ENCODE assay signal across 42 mouse cellular contexts in the genomic region with DNA sequence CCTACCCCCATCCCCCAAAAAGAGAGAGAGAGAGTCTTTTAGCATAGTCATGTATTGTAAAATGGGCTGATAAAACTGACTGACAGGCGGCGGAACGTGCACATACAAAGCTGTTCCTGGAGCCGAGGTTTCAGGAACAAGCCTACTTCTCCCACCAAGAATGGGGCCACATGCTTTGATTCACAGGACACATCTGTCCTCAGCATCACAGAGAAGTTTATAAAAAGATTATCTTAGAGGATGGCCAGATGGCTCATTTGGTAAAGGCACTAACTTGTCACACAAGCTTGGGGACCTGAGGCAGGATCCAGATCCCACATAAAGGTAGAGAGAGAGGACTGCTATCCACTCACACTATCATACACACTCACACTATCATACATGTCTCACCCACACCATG. TPM values are rescaled to one million over a fixed set of nuclear protein-coding genes. Genes with fewer than 3 reads are reported as not detected.
"Had no signal": no experiment of that assay in that cellular context is flagged by ENCODE, and none has a peak within 500 bp of the region (broad histone marks: within the 10 kb centered on the region; RNA-seq: fewer than 3 reads in every experiment).

No protein-coding gene starts in this region.

- ATAC-seq: hindbrain, embryonic 16.5 days; hindbrain, postnatal 0 days; inflammation-experienced regulatory T-cells, adult 6 months; intestine, embryonic 15.5 days; intestine, embryonic 16.5 days; intestine, postnatal 0 days had no signal

- H3K27ac ChIP-seq: heart, embryonic 10.5 days; heart, embryonic 13.5 days; heart, embryonic 15.5 days; hindbrain, embryonic 10.5 days; hindbrain, embryonic 12.5 days; hindbrain, embryonic 13.5 days; hindbrain, embryonic 14.5 days; hindbrain, embryonic 15.5 days; hindbrain, postnatal 0 days; intestine, embryonic 15.5 days; kidney, embryonic 15.5 days; kidney, postnatal 0 days; layer of hippocampus, adult 2 months had no signal

- DNase-seq: heart, postnatal 10 days; heart, postnatal 14 days; heart, postnatal 36 days; heart, postnatal 4 days; kidney, adult 11 months; kidney, adult 18-20 months; kidney, adult 2 months; kidney, adult 8-10 months; kidney, adult 9 months; kidney, postnatal 10 days; kidney, postnatal 14 days; kidney, postnatal 25 days; kidney, postnatal 36 days; kidney, postnatal 4 days; layer of hippocampus, adult 9-11 months; layer of hippocampus, postnatal 36 days had no signal

- H3K4me3 ChIP-seq: heart, embryonic 10.5 days; heart, embryonic 12.5 days; heart, embryonic 13.5 days; heart, embryonic 15.5 days; hindbrain, embryonic 10.5 days; hindbrain, embryonic 12.5 days; hindbrain, embryonic 13.5 days; hindbrain, embryonic 15.5 days; intestine, embryonic 15.5 days; kidney, embryonic 15.5 days; layer of hippocampus, adult 2 months had no signal

RNA-seq across cellular contexts. Expression of gene Pdcl2, which starts 5.8 kb away (rescaled TPM):
- total RNA-seq: heart, postnatal 10 days; heart, postnatal 14 days; heart, postnatal 25 days; heart, postnatal 36 days; heart, postnatal 4 days; hematopoietic stem cell, adult 5-6 weeks; hindbrain, postnatal 0 days; layer of hippocampus, adult 18-20 months; layer of hippocampus, adult 2 months; layer of hippocampus, adult 8-10 months; layer of hippocampus, postnatal 10 days; layer of hippocampus, postnatal 14 days; layer of hippocampus, postnatal 25 days; layer of hippocampus, postnatal 36 days; left cerebral cortex, adult 18-20 months had no signal

RNA-seq across cellular contexts. Expression of gene Nmu, which starts 38.5 kb away (rescaled TPM):
- total RNA-seq: heart, postnatal 10 days; heart, postnatal 14 days; heart, postnatal 25 days; heart, postnatal 36 days; heart, postnatal 4 days; hematopoietic stem cell, adult 5-6 weeks; hindbrain, postnatal 0 days; layer of hippocampus, adult 18-20 months; layer of hippocampus, adult 2 months; layer of hippocampus, adult 8-10 months; layer of hippocampus, postnatal 10 days; layer of hippocampus, postnatal 14 days; layer of hippocampus, postnatal 25 days; layer of hippocampus, postnatal 36 days; left cerebral cortex, adult 18-20 months had no signal
